Mouse (Mus musculus) spleen, postnatal 14 days (tissue): Measurements from ENCODE around the gene Card19.

ENCODE experiments used
- DNase-seq, 2 experiments: peaks; one replicate each; pipeline ENCODE4 v3.0.0; 2021 to 2022; ENCODE audit warnings: low spot score in 2 of 2

Card19 gene

GRCm38 (mm10) chr13:49171729-49172128, 44.1 kb downstream of the Card19 start:
- no peak for DNase-seq

- no peak for DNase-seq
Measured at GRCm38 (mm10) chr13:49170623-49171022, 45.2 kb downstream of the Card19 start.

DNA sequence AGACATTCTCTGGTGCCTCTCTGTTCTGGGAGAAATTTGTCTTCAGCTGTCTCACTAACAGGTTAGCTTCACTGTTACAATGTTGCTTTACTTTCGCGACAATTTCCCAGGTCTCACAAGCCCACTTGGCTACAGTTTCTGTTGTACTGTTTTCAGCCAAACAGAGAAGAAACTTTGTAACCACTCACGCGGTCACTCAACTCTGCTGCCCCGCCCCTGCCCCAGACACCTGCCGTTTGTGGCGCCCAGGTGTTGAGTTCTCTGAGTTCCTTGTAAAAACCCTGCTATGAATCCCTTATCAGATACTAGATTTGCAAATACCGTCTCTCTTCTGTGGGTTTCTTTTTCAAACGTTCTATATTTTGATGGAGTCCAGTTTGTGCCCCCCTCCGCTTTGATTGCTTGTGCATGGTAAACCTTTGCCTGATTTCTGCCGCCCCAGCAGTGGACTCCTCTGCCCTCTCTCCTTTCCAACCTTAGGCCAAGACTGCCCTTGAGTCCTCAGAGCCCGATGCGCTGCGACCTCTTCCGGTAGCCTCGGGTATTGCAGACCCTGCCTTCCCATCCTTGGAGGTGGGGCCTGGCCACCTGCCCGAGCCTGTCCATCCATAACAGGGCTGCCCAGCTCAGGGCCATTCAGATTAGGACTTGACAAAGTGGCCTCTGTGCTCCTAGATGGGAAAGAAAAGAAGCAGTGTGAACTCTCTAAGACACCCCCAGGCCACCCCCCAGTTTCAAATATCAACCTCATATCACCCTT, 46.2 kb downstream of the Card19 start:
- peak; percentile 48 to 72 for DNase-seq

DNA sequence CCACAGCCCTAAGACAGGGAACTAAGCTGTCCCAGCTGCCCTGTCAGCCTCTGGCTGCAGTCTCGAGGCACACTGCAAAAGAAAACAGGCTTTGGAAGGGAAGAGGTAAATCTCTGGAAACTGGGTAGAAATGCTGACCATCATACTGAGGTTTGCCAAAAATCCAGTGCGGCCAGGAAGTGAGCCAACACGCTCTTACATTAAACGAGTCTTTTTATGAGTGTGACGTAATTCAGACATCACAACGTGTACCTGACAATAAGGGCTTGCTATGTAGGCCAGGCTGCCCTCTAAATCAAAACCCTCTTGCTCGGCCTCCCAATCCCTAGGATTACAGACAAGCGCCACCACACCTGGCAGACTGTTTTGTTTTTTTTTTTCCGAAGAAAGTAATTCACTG, 48.8 kb downstream of the Card19 start:
- no peak for DNase-seq

GRCm38 (mm10) chr13:49163645-49164044, 52.2 kb downstream of the Card19 start:
- no peak for DNase-seq

DNA sequence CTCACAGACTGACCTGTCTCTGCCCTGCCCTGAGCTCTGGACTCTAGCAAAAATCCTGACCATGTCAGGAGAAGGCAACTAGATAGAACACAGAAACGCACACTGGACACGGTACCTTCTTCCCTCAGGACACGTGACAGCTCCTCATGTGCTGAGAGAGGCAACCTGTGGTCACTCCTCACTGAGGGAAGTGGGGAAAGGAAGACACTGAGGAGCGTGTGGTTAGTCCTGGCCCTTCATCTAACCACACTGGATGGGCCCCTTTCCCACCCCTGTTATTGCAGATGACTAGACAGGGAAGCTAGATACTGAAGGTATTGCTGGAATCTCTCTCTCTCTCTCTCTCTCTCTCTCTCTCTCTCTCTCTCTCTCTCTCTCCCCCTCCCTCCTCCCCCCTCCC, 53.1 kb downstream of the Card19 start:
- no peak for DNase-seq

GRCm38 (mm10) chr13:49161236-49161635, 54.6 kb downstream of the Card19 start:
- DNase-seq: no peak

- no peak for DNase-seq
Measured at GRCm38 (mm10) chr13:49158040-49158713, 57.7 kb downstream of the Card19 start.

DNA sequence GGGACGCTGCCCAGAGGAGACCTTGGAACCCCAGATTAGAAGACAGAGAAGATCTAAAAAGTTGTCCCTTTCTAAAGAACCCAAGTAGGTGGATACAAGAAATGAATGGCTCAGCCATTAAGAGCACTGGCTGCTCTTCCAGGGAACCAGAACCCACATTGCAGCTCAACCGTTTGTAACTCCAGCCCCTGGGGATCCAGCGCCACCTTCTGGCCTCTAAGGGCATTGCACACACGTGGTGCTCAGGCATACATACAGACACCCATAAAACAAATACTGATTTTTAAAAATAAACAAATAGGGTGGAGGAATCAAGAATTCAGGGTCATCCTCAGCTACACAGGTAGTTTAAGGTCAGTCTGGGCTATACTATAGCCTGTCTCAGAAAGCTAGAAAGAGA, 59.2 kb downstream of the Card19 start:
- no peak for DNase-seq

- DNase-seq: no peak
Measured at GRCm38 (mm10) chr13:49154621-49155020, 61.2 kb downstream of the Card19 start.

DNA sequence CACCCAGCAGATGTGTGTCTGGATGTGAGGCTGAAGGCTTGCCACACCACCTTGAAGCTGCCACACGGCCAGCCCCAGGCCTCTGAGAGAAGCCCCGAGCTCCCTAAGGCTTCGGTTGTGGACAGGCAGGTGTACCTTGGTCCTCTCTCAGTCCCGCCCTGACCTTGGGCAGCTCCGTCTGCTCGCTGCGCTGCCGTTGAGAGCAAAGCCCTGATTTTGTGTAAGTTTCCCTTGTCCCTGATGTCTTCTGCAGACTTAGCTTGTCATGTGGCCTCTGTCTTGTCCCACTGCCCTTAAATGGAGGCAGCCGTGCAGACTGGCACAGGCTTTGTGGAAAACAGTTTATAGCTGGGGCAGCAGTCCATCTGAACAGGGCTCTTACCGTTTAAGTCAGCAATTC, 61.8 kb downstream of the Card19 start:
- no peak for DNase-seq
